Mouse (Mus musculus): ENCODE measurements around the gene Dlx3. TPM values are rescaled to one million over a fixed set of nuclear protein-coding genes. Genes with fewer than 3 reads are reported as not detected.

Dlx3 gene
- polyA plus RNA-seq, 1 experiment from 2014 or later: not detected

GRCm38 (mm10) chr11:95126272-95127245 is 6.6 kb downstream of the Dlx3 start:
- no peak overlapping the region for H3K4me3 ChIP-seq (ENCODE audit: inconsistent target)
- H3K36me3 ChIP-seq (ENCODE audit: inconsistent target): no peaks in the 10 kb centered on the region
- WGBS (ENCODE audit: missing documents): 8% methylated on average over 19 of the region's 20 CpGs
- H3K27ac ChIP-seq: no peak overlapping the region
- H3K79me2 ChIP-seq (ENCODE audit: inconsistent target): no peaks in the 10 kb centered on the region

GRCm38 (mm10) chr11:95128359-95128758 is 8.4 kb downstream of the Dlx3 start:
- no peak overlapping the region for H3K4me3 ChIP-seq (ENCODE audit: inconsistent target)
- H3K79me2 ChIP-seq (ENCODE audit: inconsistent target): no peaks in the 10 kb centered on the region
- H3K36me3 ChIP-seq (ENCODE audit: inconsistent target): no peaks in the 10 kb centered on the region
- WGBS (ENCODE audit: missing documents): 66% methylated on average over 11 of the region's 11 CpGs
- no peak overlapping the region for H3K27ac ChIP-seq

GRCm38 (mm10) chr11:95130668-95131252 is 10.8 kb downstream of the Dlx3 start:
- H3K4me3 ChIP-seq (ENCODE audit: inconsistent target): no peak overlapping the region
- WGBS (ENCODE audit: missing documents): 90% methylated on average over 16 of the region's 17 CpGs
- H3K36me3 ChIP-seq (ENCODE audit: inconsistent target): no peaks in the 10 kb centered on the region
- no peak overlapping the region for H3K27ac ChIP-seq
- H3K79me2 ChIP-seq (ENCODE audit: inconsistent target): no peaks in the 10 kb centered on the region

GRCm38 (mm10) chr11:95133321-95133720 is 13.4 kb downstream of the Dlx3 start:
- no peaks in the 10 kb centered on the region for H3K79me2 ChIP-seq (ENCODE audit: inconsistent target)
- H3K36me3 ChIP-seq (ENCODE audit: inconsistent target): no peaks in the 10 kb centered on the region
- 1% methylated on average over 6 of the region's 6 CpGs for WGBS (ENCODE audit: missing documents)
- H3K4me3 ChIP-seq (ENCODE audit: inconsistent target): no peak overlapping the region
- no peak overlapping the region for H3K27ac ChIP-seq

- 79% methylated on average over 6 of the region's 6 CpGs for WGBS (ENCODE audit: missing documents)
- Histone ChIP-seq H3K27ac (no peak overlapping the region), H3K36me3 (ENCODE audit: inconsistent target) (no peaks in the 10 kb centered on the region), H3K79me2 (ENCODE audit: inconsistent target) (no peaks in the 10 kb centered on the region), H3K4me3 (ENCODE audit: inconsistent target) (no peak overlapping the region)
Measured at GRCm38 (mm10) chr11:95137281-95137680, 17.4 kb downstream of the Dlx3 start.

GRCm38 (mm10) chr11:95139871-95140270 is 20.0 kb downstream of the Dlx3 start:
- H3K27ac ChIP-seq: no peak overlapping the region
- 73% methylated on average over 5 of the region's 5 CpGs for WGBS (ENCODE audit: missing documents)
- H3K79me2 ChIP-seq (ENCODE audit: inconsistent target): no peaks in the 10 kb centered on the region
- no peaks in the 10 kb centered on the region for H3K36me3 ChIP-seq (ENCODE audit: inconsistent target)
- no peak overlapping the region for H3K4me3 ChIP-seq (ENCODE audit: inconsistent target)

GRCm38 (mm10) chr11:95142258-95142657 is 22.3 kb downstream of the Dlx3 start:
- Histone ChIP-seq H3K36me3 (ENCODE audit: inconsistent target) (no peaks in the 10 kb centered on the region), H3K27ac (no peak overlapping the region), H3K79me2 (ENCODE audit: inconsistent target) (no peaks in the 10 kb centered on the region), H3K4me3 (ENCODE audit: inconsistent target) (no peak overlapping the region)
- 2% methylated on average over 9 of the region's 10 CpGs for WGBS (ENCODE audit: missing documents)

GRCm38 (mm10) chr11:95142980-95143575 is 23.2 kb downstream of the Dlx3 start:
- 3% methylated on average over 39 of the region's 39 CpGs for WGBS (ENCODE audit: missing documents)
- H3K4me3 ChIP-seq (ENCODE audit: inconsistent target): no peak overlapping the region

GRCm38 (mm10) chr11:95143663-95144062 is 23.7 kb downstream of the Dlx3 start:
- WGBS (ENCODE audit: missing documents): 23% methylated on average over 4 of the region's 4 CpGs
- Histone ChIP-seq H3K36me3 (ENCODE audit: inconsistent target) (no peaks in the 10 kb centered on the region), H3K4me3 (ENCODE audit: inconsistent target) (no peak overlapping the region), H3K79me2 (ENCODE audit: inconsistent target) (no peaks in the 10 kb centered on the region), H3K27ac (no peak overlapping the region)

More at GRCm38 (mm10) chr11:95142980-95143575, 23.2 kb downstream of the Dlx3 start:
- H3K36me3 ChIP-seq (ENCODE audit: inconsistent target): no peaks in the 10 kb centered on the region
- H3K27ac ChIP-seq: no peak overlapping the region
- H3K79me2 ChIP-seq (ENCODE audit: inconsistent target): no peaks in the 10 kb centered on the region

GRCm38 (mm10) chr11:95144091-95144945 is 24.4 kb downstream of the Dlx3 start:
- Histone ChIP-seq H3K79me2 (ENCODE audit: inconsistent target) (no peaks in the 10 kb centered on the region), H3K36me3 (ENCODE audit: inconsistent target) (no peaks in the 10 kb centered on the region), H3K27ac (no peak overlapping the region), H3K4me3 (ENCODE audit: inconsistent target) (no peak overlapping the region)
- 24% methylated on average over 9 of the region's 9 CpGs for WGBS (ENCODE audit: missing documents)

GRCm38 (mm10) chr11:95144946-95145483 is 25.1 kb downstream of the Dlx3 start:
- Histone ChIP-seq H3K4me3 (ENCODE audit: inconsistent target) (no peak overlapping the region), H3K27ac (no peak overlapping the region), H3K79me2 (ENCODE audit: inconsistent target) (no peaks in the 10 kb centered on the region), H3K36me3 (ENCODE audit: inconsistent target) (no peaks in the 10 kb centered on the region)
- 1% methylated on average over 34 of the region's 34 CpGs for WGBS (ENCODE audit: missing documents)

GRCm38 (mm10) chr11:95145851-95146403 is 26.0 kb downstream of the Dlx3 start, which contains the start of gene Dlx4:
Gene Dlx4, minus strand, starts transcription at chr11:95146263.
- H3K79me2 ChIP-seq (ENCODE audit: inconsistent target): no peaks in the 10 kb centered on the region
- no peak within 1 kb of the TSS for H3K27ac ChIP-seq
- H3K4me3 ChIP-seq (ENCODE audit: inconsistent target): no peak within 1 kb of the TSS; the same call in 1 of the 2 replicates
- WGBS (ENCODE audit: missing documents): under 1% methylated on average over 48 of the region's 48 CpGs
- no peaks in the 10 kb centered on the region for H3K36me3 ChIP-seq (ENCODE audit: inconsistent target)

- 14% methylated on average over 9 of the region's 9 CpGs for WGBS (ENCODE audit: missing documents)
- Histone ChIP-seq H3K27ac (no peak overlapping the region), H3K4me3 (ENCODE audit: inconsistent target) (no peak overlapping the region), H3K36me3 (ENCODE audit: inconsistent target) (no peaks in the 10 kb centered on the region), H3K79me2 (ENCODE audit: inconsistent target) (no peaks in the 10 kb centered on the region)
Measured at GRCm38 (mm10) chr11:95148754-95149153, 28.8 kb downstream of the Dlx3 start.
